Comparison of ENCODE assay signal across 8 mouse cellular contexts in the genomic region with DNA sequence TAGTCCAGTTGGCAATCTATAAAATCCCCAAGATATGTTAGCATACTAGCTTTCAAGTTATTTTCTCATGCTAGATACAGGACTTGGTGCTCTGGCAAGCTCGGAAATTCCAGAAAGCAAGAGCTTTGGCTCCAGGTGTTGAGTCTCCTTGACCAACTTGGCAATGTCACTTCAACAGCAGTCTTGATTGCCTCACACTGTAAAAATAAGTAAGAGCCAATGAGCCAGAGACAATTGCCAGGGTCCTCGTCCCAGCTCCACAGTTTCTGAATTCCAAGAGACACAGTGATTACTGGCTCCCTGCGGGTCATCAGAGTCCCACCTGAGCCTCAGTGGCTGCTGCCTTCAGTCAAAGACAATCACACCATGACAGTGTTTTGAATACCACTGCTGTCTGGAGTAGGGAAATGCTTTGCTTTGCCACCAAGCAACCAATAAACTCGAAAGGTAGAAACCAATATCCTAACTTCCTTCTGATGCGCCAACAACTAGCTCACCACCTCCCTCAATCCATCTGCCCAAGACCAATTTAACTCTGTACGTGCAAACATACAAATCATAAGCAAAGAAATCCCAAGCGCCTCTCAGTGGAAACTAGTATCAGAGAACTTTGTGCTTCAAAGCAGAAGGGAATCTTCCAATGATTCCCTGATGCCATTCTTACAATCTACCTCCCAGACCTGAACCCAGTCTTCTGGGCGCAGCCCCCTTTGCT. TPM values are rescaled to one million over a fixed set of nuclear protein-coding genes. Genes with fewer than 3 reads are reported as not detected.
DNase-seq lines count a peak whose midpoint lies in the region; ATAC-seq and TF ChIP-seq lines count a peak whose summit lies in the region.

No protein-coding gene starts in this region.

- H3K79me2 ChIP-seq in heart, adult 2 months (replicated peaks; ENCODE audit: control insufficient read depth, insufficient read depth, low read length) = no peaks in the 10 kb centered on the region

- H3K9me3 ChIP-seq in E14TG2a.4 (ENCODE audit: low read length) = no peaks in the 10 kb centered on the region
- no peaks in the 10 kb centered on the region for H3K9me3 ChIP-seq in forebrain, postnatal 0 days (ENCODE audit: low read length)
- H3K9me3 ChIP-seq in liver, embryonic 15.5 days (replicated peaks) = no peaks in the 10 kb centered on the region

- peak overlapping the region; percentile 62 for H3K4me2 ChIP-seq in forebrain, postnatal 0 days (ENCODE audit: low read depth)
- peak overlapping the region; percentile 77 for H3K4me2 ChIP-seq in liver, embryonic 15.5 days

- H3K27me3 ChIP-seq in heart, adult 2 months (ENCODE audit: control insufficient read depth, insufficient read depth, low read length) = no peaks in the 10 kb centered on the region
- H3K27me3 ChIP-seq in E14TG2a.4 (ENCODE audit: insufficient read depth, low read length) = peaks cover 40% of the 10 kb centered on the region
- no peaks in the 10 kb centered on the region for H3K27me3 ChIP-seq in forebrain, postnatal 0 days (ENCODE audit: insufficient read depth, low read length)
- H3K27me3 ChIP-seq in liver, embryonic 15.5 days = no peaks in the 10 kb centered on the region

- TF ChIP-seq EP300 in heart, adult 2 months (IDR thresholded peaks at IDR 0.05; ENCODE audit: insufficient read depth, low read depth, low read length) = no peak

- intact Hi-C loops in heart, adult 2 months (cut with DNase I) = loop anchor here (1.0 to 5.0 kb wide), 2 partner anchors 129 to 592 kb away; a partner anchor contains a TSS

- TF ChIP-seq CTCF in heart, adult 2 months (IDR thresholded peaks at IDR 0.05) = no peak
- no peak for TF ChIP-seq CTCF in E14TG2a.4 (conservative IDR thresholded peaks at IDR 0.05; ENCODE audit: low read length)
- TF ChIP-seq CTCF in forebrain, postnatal 0 days (IDR thresholded peaks at IDR 0.05; ENCODE audit: low read depth) = no peak

- peak overlapping the region; percentile 85 for H3K27ac ChIP-seq in heart, adult 2 months
- H3K27ac ChIP-seq in forebrain, postnatal 0 days (ENCODE audit: low read depth, low read length) = peak overlapping the region; percentile 90
- H3K27ac ChIP-seq in liver, embryonic 15.5 days (replicated peaks) = peak overlapping the region; percentile 96

- peak overlapping the region; percentile 88 for H3K4me3 ChIP-seq in heart, adult 2 months
- H3K4me3 ChIP-seq in E14TG2a.4 (replicated peaks; ENCODE audit: low read length) = peak overlapping the region; percentile 91
- H3K4me3 ChIP-seq in forebrain, postnatal 0 days (ENCODE audit: low read depth, low read length) = peak overlapping the region; percentile 85
- H3K4me3 ChIP-seq in liver, embryonic 15.5 days (replicated peaks) = peak overlapping the region; percentile 83

- TF ChIP-seq POLR2A in heart, adult 2 months (IDR thresholded peaks at IDR 0.05; ENCODE audit: insufficient read depth, low read depth, low read length) = no peak

- peak overlapping the region; percentile 94 for H3K9ac ChIP-seq in heart, adult 2 months (ENCODE audit: low read depth, low read length)
- H3K9ac ChIP-seq in forebrain, postnatal 0 days = peak overlapping the region; percentile 78
- peak overlapping the region; percentile 82 for H3K9ac ChIP-seq in liver, embryonic 15.5 days

- WGBS in heart, adult 2 months = 45% methylated on average over 8 of the region's 8 CpGs
- 36% methylated on average over 8 of the region's 8 CpGs for WGBS in forebrain, postnatal 0 days
- 40% methylated on average over 8 of the region's 8 CpGs for WGBS in liver, embryonic 15.5 days (ENCODE audit: insufficient replicate concordance)

- peaks cover 6% of the 10 kb centered on the region for H3K4me1 ChIP-seq in heart, adult 2 months (ENCODE audit: control insufficient read depth, insufficient read depth, low read length)
- H3K4me1 ChIP-seq in E14TG2a.4 (replicated peaks; ENCODE audit: low read depth, low read length) = peaks cover 23% of the 10 kb centered on the region
- peaks cover 13% of the 10 kb centered on the region; the same call in 1 of the 2 replicates for H3K4me1 ChIP-seq in forebrain, postnatal 0 days (ENCODE audit: insufficient read depth)
- peaks cover 68% of the 10 kb centered on the region for H3K4me1 ChIP-seq in liver, embryonic 15.5 days (replicated peaks)

- no peak; the same call in 1 of the 2 replicates for ATAC-seq in forebrain, postnatal 0 days
- no peak for ATAC-seq in liver, embryonic 15.5 days (ENCODE audit: insufficient read depth)
- ATAC-seq in megakaryocyte progenitor cell, adult 5-6 weeks (replicated peaks; ENCODE audit: poor library complexity) = no peak
- no peak for ATAC-seq in monocyte, adult 5-6 weeks (replicated peaks; ENCODE audit: insufficient number of reproducible peaks, low FRiP score, low TSS enrichment, poor library complexity, severe bottlenecking)

- H3K36me3 ChIP-seq in heart, adult 2 months (ENCODE audit: control insufficient read depth, insufficient read depth, low read length) = no peaks in the 10 kb centered on the region; the same call in 1 of the 2 replicates
- peaks cover 45% of the 10 kb centered on the region for H3K36me3 ChIP-seq in E14TG2a.4 (ENCODE audit: insufficient read depth, low read length)
- peaks cover 19% of the 10 kb centered on the region for H3K36me3 ChIP-seq in forebrain, postnatal 0 days (ENCODE audit: insufficient read depth)
- H3K36me3 ChIP-seq in liver, embryonic 15.5 days (replicated peaks) = peaks cover 36% of the 10 kb centered on the region

- no peak for DNase-seq in heart, adult 2 months
- DNase-seq in heart, adult 9 months (ENCODE audit: low spot score in 2 of 2) = no peak
- no peak for DNase-seq in forebrain, postnatal 0 days
- DNase-seq in retina, embryonic 14.5 days (ENCODE audit: low spot score) = no peak

RNA-seq across cellular contexts. Expression of a gene that starts 0.9 kb away (rescaled TPM):
- total RNA-seq in heart, adult 2 months (2021) = 10 to 100 TPM; 12.7 to 13.4 TPM
- 8.1 and 13.3 TPM in 2 replicates for polyA plus RNA-seq in heart, adult 2 months (2012; rRNA removed)
- 28.4 and 37.3 TPM in 2 replicates for total RNA-seq in forebrain, postnatal 0 days (2014; rRNA removed)
- polyA plus RNA-seq in forebrain, postnatal 0 days (2015; fragmentation: Nextera tagmentation; extraction: Ambion mirVana) = 11.8 and 14.6 TPM in 2 replicates
- 10.2 and 11.0 TPM in 2 replicates for polyA plus RNA-seq in liver, embryonic 15.5 days (2015; fragmentation: Nextera tagmentation; extraction: Ambion mirVana)
- total RNA-seq in megakaryocyte progenitor cell, adult 5-6 weeks (2015) = 5.8 and 6.1 TPM in 2 replicates
- 20.5 and 22.7 TPM in 2 replicates for total RNA-seq in megakaryocyte progenitor cell, adult 5-6 weeks (2017)
- total RNA-seq in monocyte, adult 5-6 weeks (2017) = 14.8 to 23.2 TPM (median 20.6 TPM) in 3 replicates

RNA-seq across cellular contexts. Expression of a gene that starts 10.2 kb away (rescaled TPM):
- not detected for total RNA-seq in heart, adult 2 months (2021)
- not detected in 2 replicates for polyA plus RNA-seq in heart, adult 2 months (2012; rRNA removed)
- total RNA-seq in forebrain, postnatal 0 days (2014; rRNA removed) = not detected in 2 replicates
- not detected in 2 replicates for polyA plus RNA-seq in forebrain, postnatal 0 days (2015; fragmentation: Nextera tagmentation; extraction: Ambion mirVana)
- not detected in 2 replicates for polyA plus RNA-seq in liver, embryonic 15.5 days (2015; fragmentation: Nextera tagmentation; extraction: Ambion mirVana)
- not detected in 2 replicates for total RNA-seq in megakaryocyte progenitor cell, adult 5-6 weeks (2015)
- not detected in 2 replicates for total RNA-seq in megakaryocyte progenitor cell, adult 5-6 weeks (2017)
- not detected in 3 replicates for total RNA-seq in monocyte, adult 5-6 weeks (2017)

RNA-seq across cellular contexts. Expression of a gene that starts 31.9 kb away (rescaled TPM):
- total RNA-seq in heart, adult 2 months (2021) = 1 to 10 TPM; 3.5 to 5.5 TPM
- 5.8 and 6.2 TPM in 2 replicates for polyA plus RNA-seq in heart, adult 2 months (2012; rRNA removed)
- 5.7 and 6.3 TPM in 2 replicates for total RNA-seq in forebrain, postnatal 0 days (2014; rRNA removed)
- 4.5 and 5.0 TPM in 2 replicates for polyA plus RNA-seq in forebrain, postnatal 0 days (2015; fragmentation: Nextera tagmentation; extraction: Ambion mirVana)
- polyA plus RNA-seq in liver, embryonic 15.5 days (2015; fragmentation: Nextera tagmentation; extraction: Ambion mirVana) = 5.7 and 6.1 TPM in 2 replicates
- 5.1 and 5.6 TPM in 2 replicates for total RNA-seq in megakaryocyte progenitor cell, adult 5-6 weeks (2015)
- total RNA-seq in megakaryocyte progenitor cell, adult 5-6 weeks (2017) = 2.5 and 2.9 TPM in 2 replicates
- 6.1 to 7.3 TPM (median 6.3 TPM) in 3 replicates for total RNA-seq in monocyte, adult 5-6 weeks (2017)

RNA-seq across cellular contexts. Expression of a gene that starts 46.8 kb away (rescaled TPM):
- 10 to 100 TPM; 22.9 TPM for total RNA-seq in heart, adult 2 months (2021)
- 18.2 and 23.5 TPM in 2 replicates for polyA plus RNA-seq in heart, adult 2 months (2012; rRNA removed)
- 1.6 and 7.3 TPM in 2 replicates for total RNA-seq in forebrain, postnatal 0 days (2014; rRNA removed)
- 0.45 and 0.48 TPM in 2 replicates for polyA plus RNA-seq in forebrain, postnatal 0 days (2015; fragmentation: Nextera tagmentation; extraction: Ambion mirVana)
- polyA plus RNA-seq in liver, embryonic 15.5 days (2015; fragmentation: Nextera tagmentation; extraction: Ambion mirVana) = 5.8 and 8.5 TPM in 2 replicates
- total RNA-seq in megakaryocyte progenitor cell, adult 5-6 weeks (2015) = 0.10 and 1.2 TPM in 2 replicates
- 0.33 and 0.88 TPM in 2 replicates for total RNA-seq in megakaryocyte progenitor cell, adult 5-6 weeks (2017)
- total RNA-seq in monocyte, adult 5-6 weeks (2017) = 8.0 to 21.4 TPM (median 8.5 TPM) in 3 replicates
